Mouse (Mus musculus) spleen, adult 18-20 months (tissue): ENCODE measurements around the gene Wnt5b.
"Not testable (repeated sequence)": the region's sequence is repeated elsewhere in the genome, so short reads cannot be mapped to it uniquely, and the experiment has no call there.

ENCODE experiments used
- DNase-seq, 2 experiments: peaks; one replicate each; pipeline ENCODE4 v3.0.0; 2022; ENCODE audit warnings: mixed read lengths in 2 of 2

The Wnt5b gene

GRCm38 (mm10) chr6:119450965-119451943 is 92.9 kb downstream of the Wnt5b start:
- DNase-seq = no peak

GRCm38 (mm10) chr6:119449060-119449499 is 95.1 kb downstream of the Wnt5b start:
- DNase-seq = peak in 1 of 2 experiments; percentile 30

GRCm38 (mm10) chr6:119448321-119449059 is 95.7 kb downstream of the Wnt5b start:
- DNase-seq = no peak

DNA sequence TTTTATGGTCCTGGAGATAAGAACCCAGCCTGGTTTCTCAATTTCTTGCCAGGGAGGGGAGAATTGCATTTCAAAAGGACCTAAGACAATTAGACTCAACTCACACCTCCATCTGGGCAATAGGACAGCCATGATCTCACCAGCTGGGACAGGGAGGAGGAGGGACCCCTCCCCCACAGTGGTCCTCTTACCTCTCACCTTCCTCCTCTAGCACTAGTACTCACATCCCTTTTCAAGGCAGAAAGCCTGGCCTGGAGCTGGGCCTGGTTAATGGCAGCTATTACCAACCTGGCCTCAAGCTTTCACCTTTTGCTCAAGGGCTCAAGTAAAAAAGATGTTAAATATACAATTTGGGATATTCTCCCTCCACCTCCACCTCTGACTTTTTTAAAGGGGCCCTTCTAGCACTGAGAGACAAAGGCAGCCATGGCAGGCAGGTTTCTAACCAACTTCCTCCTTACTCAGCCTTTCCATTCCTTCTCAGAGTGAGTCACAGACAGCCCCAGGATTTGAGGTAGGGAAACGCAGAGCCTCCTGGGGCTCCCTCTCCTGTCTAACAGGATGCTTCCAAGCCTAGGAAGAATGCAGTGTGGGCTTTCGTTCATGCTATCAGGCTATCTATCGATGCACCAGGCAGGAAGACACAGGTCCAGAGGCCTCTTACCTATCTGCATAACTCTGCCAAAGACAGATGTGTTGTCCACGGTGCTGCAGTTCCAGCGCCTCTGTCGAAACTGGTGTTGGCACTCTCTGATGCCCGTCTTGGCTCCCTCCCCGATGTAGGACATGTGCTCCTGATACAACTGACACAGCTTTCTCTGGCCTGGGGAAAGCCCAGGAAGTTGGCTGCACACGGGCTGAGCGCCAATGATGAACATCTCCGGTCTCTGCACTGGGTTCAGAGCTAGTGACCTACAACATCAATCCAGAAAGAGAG is 98.2 kb downstream of the Wnt5b start:
- no peak for DNase-seq

DNA sequence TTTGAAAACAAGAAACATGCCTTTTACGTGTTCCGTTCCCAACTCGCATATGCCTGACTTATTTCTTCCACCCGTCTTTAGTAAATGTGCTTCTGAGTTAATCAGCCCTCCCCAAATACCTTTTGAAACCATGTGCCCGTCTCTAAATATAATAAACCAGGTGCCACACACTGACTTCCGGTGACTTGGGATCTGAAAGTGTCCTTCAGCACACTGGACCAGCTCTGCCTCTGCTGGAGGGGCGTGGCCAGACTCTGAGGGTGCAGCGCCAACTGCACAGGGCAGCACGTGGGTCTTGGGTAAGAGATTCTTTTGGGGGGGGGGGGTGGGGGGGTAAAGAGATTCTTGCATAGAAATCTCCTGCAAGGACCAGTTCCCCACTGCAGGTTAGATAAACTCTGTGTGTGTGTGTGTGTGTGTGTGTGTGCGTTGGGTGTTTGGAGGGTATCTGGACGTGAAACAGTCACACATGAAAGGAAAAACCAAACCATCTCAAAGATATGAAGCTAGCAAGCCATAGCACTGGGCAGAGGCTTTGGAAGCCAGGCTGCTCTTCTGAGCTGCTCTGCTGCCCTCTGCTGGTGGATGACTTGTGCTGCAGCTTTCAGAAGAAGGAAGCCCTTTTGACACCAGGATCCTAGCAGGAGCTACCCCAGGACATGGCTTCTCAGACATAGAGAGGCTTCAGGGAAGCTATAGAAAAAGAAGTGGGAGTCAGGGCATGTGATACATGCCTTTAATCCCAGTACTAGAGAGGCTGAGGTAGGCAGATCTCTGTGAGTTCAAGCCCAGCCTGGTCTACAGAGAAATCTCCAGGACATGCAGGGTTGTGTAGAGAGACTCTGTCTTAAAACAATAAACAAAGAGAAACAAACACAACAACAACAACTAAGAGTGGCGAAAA is 100.2 kb downstream of the Wnt5b start:
- DNase-seq = peak; percentile 47 to 80

DNA sequence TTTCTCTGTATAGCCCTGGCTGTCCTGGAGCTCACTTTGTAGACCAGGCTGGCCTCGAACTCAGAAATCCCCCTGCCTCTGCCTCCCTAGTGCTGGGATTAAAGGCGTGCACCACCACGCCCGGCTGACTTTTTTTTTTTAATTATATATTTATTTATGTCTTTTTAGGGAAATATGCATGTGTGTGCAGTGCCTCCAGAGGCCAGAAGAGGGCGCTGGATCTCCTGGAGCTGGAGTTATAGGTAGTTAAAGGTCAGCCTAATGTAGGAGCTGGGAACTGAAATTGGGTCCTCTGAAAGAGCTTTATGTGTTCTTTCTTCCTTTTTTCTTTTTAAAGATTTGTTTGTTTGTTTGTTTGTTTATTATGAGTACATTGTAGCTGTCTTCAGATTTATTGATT is 101.4 kb downstream of the Wnt5b start:
- DNase-seq = not testable (repeated sequence)

- no peak for DNase-seq
Measured at GRCm38 (mm10) chr6:119437894-119438761, 106.0 kb downstream of the Wnt5b start.

DNA sequence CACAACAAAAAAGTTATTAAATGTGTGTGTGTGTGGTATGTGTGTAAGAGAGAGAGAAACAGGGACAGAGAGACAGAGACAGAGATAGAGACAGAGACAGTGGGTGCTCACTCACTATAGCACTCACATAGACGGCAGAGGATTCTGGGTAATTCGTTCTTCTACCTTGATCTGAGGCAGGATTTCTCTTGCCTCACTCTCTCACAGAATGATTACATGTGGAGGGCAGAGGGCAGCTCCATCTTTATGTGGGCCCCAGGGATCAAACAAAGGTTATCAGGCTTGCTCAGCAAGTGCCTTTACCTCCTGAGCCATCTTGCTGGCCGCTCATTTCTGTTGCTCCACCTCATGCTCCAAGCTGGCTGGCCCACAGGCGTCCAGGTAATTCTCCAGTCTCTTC is 109.8 kb downstream of the Wnt5b start:
- no peak for DNase-seq

GRCm38 (mm10) chr6:119431751-119432324 is 112.3 kb downstream of the Wnt5b start:
- no peak for DNase-seq

GRCm38 (mm10) chr6:119430508-119430907 is 113.6 kb downstream of the Wnt5b start:
- peak in 1 of 2 experiments; percentile 50 for DNase-seq

DNA sequence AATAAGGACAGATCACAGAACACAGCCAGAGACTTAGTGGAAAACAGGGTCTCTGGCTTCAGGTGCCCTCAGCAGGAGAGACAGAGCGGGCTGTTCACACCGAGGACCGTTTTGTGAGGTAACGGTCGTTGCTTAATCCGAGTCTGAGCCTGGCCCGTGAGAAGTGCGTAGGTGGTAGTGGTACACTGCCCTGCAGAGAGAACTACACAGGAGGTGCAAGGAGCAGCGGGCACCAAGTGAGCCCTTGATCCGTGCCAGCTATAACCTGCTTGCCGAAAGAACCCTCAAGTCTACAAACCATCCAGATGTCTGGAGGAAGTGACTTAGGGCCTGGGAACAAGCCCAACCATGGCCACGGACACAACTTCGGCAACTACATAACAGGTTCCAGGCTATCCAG is 114.8 kb downstream of the Wnt5b start:
- DNase-seq = no peak

DNA sequence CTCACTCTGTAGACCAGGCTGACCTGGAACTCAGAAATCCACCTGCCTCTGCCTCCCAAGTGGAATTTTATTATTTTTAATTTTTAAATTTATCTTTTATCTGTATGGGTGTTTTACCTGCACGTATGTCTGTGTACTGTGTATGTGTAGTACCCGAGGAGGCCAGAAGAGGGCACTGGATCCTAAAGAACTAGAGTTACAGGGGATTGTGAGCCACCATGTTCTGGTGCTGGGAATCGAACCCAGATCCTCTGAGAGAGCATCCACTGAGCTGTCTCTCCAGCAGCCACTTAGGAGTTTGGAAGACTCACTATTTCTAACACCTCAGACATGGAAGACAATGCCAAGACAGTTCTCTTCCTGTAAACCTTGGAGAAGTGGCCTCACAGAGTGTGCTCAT is 115.5 kb downstream of the Wnt5b start:
- peak in 1 of 2 experiments; percentile 35 for DNase-seq

DNA sequence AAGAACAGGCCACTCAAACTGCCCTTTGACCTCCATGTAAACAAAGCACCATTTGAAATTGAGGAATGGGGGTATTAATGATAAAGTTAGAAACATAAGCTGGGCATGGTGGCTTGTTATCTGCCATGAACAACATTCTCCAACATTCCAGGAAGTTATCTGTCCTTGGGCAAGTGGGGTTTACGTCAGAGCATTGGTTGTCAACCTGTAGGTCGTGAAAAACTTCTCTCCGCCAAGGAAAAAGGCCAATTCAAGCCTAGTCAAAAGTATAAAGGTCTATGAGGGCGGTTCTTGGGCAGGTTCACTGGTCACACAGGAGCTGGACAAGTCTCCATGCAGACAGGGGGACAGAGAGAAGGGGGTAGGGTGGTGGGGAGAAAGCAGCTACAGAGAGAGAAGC is 123.1 kb downstream of the Wnt5b start:
- DNase-seq = no peak

DNA sequence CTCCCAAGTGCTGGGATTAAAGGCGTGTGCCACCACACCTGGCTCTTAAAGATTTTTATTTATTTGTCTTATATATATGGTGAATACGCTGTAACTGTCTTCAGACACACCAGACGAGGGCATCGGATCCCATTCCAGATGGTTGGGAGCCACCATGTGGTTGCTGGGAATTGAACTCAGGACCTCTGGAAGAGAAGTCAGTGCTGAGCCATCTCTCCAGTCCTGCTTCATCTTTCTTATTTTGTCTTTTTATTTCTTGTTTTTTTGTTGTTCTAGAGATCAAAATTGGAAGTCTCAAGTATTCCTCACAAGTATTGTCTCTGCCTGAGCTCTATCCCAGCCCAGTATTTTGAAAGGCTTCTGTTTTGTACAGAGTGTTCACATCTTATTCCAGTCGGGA is 123.8 kb downstream of the Wnt5b start:
- no peak for DNase-seq

DNA sequence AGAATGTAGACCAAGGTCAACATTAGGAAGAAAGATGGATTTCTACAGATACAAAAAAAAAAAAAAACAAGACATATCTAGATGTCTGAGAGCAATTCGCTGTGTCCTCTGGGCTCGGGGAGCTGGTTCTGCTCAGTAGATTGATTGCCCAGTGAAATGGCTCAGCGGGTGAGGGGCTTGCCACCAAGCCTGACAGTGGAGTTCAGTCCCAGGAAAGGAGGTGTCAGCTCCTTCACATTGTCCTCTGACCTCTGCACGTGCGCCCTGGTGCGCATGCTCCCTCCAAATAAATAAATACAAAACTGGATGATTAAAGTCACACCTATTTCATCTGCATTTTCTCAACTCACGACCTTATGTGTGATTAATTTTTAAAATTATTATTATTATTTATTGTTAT is 124.7 kb downstream of the Wnt5b start:
- no peak for DNase-seq

DNA sequence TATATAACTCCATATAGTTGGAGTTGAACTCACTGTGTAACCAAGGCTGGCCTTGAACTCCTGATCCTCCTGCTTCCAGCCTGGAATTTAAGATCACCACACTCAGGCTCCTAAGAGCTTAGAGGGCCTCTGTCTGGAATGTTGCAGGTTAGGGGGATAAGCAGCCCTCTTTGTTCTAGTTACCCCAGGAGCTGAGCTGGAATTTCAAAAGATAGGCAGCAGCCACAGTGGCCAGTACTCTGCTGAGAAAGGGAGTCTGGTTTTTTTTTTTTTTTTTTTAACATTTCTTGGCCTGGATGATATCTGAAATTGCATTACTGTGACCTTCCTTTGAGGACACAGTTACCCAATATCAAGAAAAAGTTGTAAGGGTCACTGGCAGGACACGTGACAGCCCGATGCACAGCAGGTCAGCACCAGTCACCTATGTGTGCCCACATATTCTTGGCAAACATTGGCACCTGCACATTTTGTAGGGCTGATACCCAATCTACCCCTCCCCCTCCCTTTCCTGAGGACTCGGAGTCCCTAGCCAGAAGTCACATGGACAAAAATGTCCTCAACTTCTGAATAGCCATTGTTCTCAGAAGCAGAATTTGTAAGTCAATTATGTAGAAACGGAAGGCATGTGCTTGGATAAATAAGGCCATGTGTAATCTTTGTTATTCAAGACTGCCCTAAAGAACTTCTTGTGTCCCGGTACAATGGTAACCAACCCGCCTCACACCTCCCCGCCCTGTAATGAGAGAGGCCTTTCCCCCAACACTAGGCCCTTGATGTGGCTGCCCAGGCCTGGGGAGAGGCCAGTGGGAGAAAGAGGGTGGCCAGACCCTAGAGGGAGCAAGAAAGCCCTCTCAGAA is 125.5 kb downstream of the Wnt5b start:
- DNase-seq = no peak

- DNase-seq = no peak
Measured at GRCm38 (mm10) chr6:119417821-119418220, 126.3 kb downstream of the Wnt5b start.

DNA sequence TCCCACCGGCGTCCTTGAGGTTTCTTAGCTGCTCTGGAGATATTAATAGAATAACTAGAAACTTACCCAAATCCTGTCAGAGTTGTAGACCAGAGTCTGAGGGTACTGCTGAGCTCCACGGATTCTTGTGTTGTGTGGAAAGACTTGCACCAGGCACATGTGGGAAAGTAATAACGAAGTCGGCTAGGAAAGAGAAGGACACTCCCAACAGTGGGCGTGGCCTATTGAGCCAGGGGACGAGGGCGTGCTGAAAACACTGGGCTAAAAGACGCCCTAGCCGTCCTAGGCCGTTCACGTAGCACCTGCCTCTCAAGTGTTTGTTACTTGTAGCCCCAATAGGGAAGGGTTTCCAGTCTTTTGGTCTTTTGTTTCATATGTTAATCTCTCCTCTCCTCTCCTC is 126.8 kb downstream of the Wnt5b start, which contains the start of gene Adipor2:
TSS of gene Adipor2 (minus strand) at position 351 of the 400 bp plus-strand sequence.
- DNase-seq = peak in 1 of 2 experiments; percentile 22

- DNase-seq = no peak
Measured at GRCm38 (mm10) chr6:119416643-119417042, 127.5 kb downstream of the Wnt5b start.
